Mouse (Mus musculus) E14TG2a.4 (cell line): ENCODE results near the gene Adamts18.

Experiments
- CTCF ChIP-seq: conservative IDR thresholded peaks from 2 replicates; pipeline ENCODE4 v1.5.1; 2014; ENCODE audit warnings: low read length
- POU5F1 ChIP-seq: IDR thresholded peaks from 2 replicates; pipeline ENCODE4 v1.6.1; 2014; ENCODE audit warnings: low read length, borderline replicate concordance

- no peak for TF ChIP-seq CTCF
- TF ChIP-seq POU5F1 = no peak
Measured at GRCm38 (mm10) chr8:113799550-113799949, 49.0 kb downstream of the Adamts18 start.
